ENCODE assay signal across 11 mouse cellular contexts in the genomic region with DNA sequence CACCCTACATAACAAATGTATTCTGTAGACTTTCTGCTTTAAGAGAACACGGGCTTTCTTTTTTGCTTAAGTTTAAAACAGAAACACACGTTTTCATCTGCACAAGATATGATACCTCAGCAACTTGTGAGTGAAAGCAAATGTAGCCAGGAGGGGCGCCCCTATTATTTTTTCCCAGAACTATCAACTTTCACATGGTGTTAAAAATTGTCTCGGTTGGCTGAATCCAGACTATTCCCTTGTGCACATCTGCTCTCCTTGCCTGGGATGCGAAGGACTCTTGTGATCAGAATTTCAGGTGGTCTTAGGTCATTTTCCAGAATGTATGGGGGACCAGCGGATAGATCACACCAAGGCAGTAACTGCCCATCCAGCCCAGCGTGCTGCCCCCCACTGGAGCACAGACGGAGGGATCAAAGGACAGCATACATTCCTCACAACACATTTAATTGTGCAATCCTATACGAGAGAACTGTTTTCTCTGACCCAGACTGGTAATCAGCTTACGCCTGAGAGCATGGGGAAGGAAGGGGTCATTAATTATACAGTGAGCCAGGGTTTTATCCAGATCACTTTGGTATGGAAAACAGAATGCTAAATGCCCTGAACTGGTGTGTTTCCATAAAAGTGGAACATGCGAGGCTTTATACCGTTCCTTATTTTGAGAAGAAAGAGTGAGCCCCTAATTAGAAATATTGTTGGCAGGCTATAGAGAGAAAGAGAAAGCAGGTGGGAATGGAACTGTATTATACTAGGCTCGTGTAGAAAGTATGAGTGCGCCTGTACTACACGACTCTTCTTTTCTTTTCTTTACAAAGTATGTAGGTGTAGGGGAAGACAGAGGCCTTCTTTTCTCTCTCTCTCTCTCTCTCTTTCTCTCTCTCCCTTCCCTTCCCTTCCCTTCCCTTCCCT.
DNase-seq lines count a peak whose midpoint lies in the region; ATAC-seq and TF ChIP-seq lines count a peak whose summit lies in the region.
"Had no signal": no experiment of that assay in that cellular context is flagged by ENCODE, and none has a peak within 500 bp of the region (broad histone marks: within the 10 kb centered on the region; RNA-seq: fewer than 3 reads in every experiment).

No protein-coding gene starts in this region.

- H3K9me3 ChIP-seq in hindbrain, embryonic 11.5 days (ENCODE audit: control insufficient read depth, low read length) = no peaks in the 10 kb centered on the region
- H3K9me3 ChIP-seq in hindbrain, postnatal 0 days (ENCODE audit: low read length) = no peaks in the 10 kb centered on the region
- no peaks in the 10 kb centered on the region for H3K9me3 ChIP-seq in embryonic facial prominence, embryonic 10.5 days
- no peaks in the 10 kb centered on the region for H3K9me3 ChIP-seq in hindbrain, embryonic 14.5 days (ENCODE audit: control insufficient read depth, low read length)
- no peaks in the 10 kb centered on the region for H3K9me3 ChIP-seq in midbrain, embryonic 15.5 days
- no peaks in the 10 kb centered on the region for H3K9me3 ChIP-seq in liver, embryonic 11.5 days (ENCODE audit: control insufficient read depth, low read length)

- no peaks in the 10 kb centered on the region for H3K27me3 ChIP-seq in hindbrain, embryonic 11.5 days (ENCODE audit: control insufficient read depth, insufficient read depth, low read length)
- no peaks in the 10 kb centered on the region for H3K27me3 ChIP-seq in hindbrain, postnatal 0 days (ENCODE audit: insufficient read depth, low read length)
- no peaks in the 10 kb centered on the region for H3K27me3 ChIP-seq in embryonic facial prominence, embryonic 10.5 days (replicated peaks; ENCODE audit: low read depth, poor library complexity, severe bottlenecking)
- no peaks in the 10 kb centered on the region for H3K27me3 ChIP-seq in hindbrain, embryonic 14.5 days (ENCODE audit: control insufficient read depth, insufficient read depth, low read length)
- H3K27me3 ChIP-seq in midbrain, embryonic 15.5 days (replicated peaks) = no peaks in the 10 kb centered on the region
- no peaks in the 10 kb centered on the region for H3K27me3 ChIP-seq in liver, embryonic 11.5 days (replicated peaks; ENCODE audit: control insufficient read depth, insufficient read depth, low read length)

- TF ChIP-seq CTCF in hindbrain, postnatal 0 days (IDR thresholded peaks at IDR 0.05; ENCODE audit: low read depth) = no peak

- H3K4me2 ChIP-seq in hindbrain, embryonic 11.5 days (replicated peaks; ENCODE audit: low read depth, low read length) = no peak overlapping the region
- H3K4me2 ChIP-seq in hindbrain, postnatal 0 days (ENCODE audit: low read depth, low read length) = no peak overlapping the region
- no peak overlapping the region for H3K4me2 ChIP-seq in hindbrain, embryonic 14.5 days (replicated peaks)
- H3K4me2 ChIP-seq in midbrain, embryonic 15.5 days = no peak overlapping the region
- H3K4me2 ChIP-seq in liver, embryonic 11.5 days = no peak overlapping the region

- peak; percentile 55; the same call in 1 of the 2 replicates for ATAC-seq in hindbrain, embryonic 11.5 days (ENCODE audit: low FRiP score)
- no peak for ATAC-seq in hindbrain, postnatal 0 days
- ATAC-seq in hindbrain, embryonic 14.5 days (ENCODE audit: low FRiP score) = peak; percentile 58; the same call in 1 of the 2 replicates
- peak; percentile 65; the same call in 1 of the 2 replicates for ATAC-seq in midbrain, embryonic 15.5 days (replicated peaks)
- ATAC-seq in liver, embryonic 11.5 days (replicated peaks; ENCODE audit: low FRiP score) = no peak

- H3K4me3 ChIP-seq in hindbrain, embryonic 11.5 days (ENCODE audit: low read depth, low read length) = no peak overlapping the region
- no peak overlapping the region for H3K4me3 ChIP-seq in hindbrain, postnatal 0 days (ENCODE audit: low read length)
- no peak overlapping the region for H3K4me3 ChIP-seq in embryonic facial prominence, embryonic 10.5 days
- H3K4me3 ChIP-seq in hindbrain, embryonic 14.5 days (replicated peaks; ENCODE audit: low read length) = no peak overlapping the region
- H3K4me3 ChIP-seq in midbrain, embryonic 15.5 days = no peak overlapping the region
- no peak overlapping the region for H3K4me3 ChIP-seq in liver, embryonic 11.5 days (ENCODE audit: low read depth, low read length)

- 47% methylated on average over 15 of the region's 15 CpGs for WGBS in hindbrain, embryonic 11.5 days
- 54% methylated on average over 15 of the region's 15 CpGs for WGBS in hindbrain, postnatal 0 days
- WGBS in embryonic facial prominence, embryonic 10.5 days = 44% methylated on average over 15 of the region's 15 CpGs
- 42% methylated on average over 15 of the region's 15 CpGs for WGBS in hindbrain, embryonic 14.5 days
- WGBS in midbrain, embryonic 15.5 days = 33% methylated on average over 15 of the region's 15 CpGs
- 70% methylated on average over 15 of the region's 15 CpGs for WGBS in liver, embryonic 11.5 days

- no peaks in the 10 kb centered on the region for H3K4me1 ChIP-seq in hindbrain, embryonic 11.5 days (replicated peaks; ENCODE audit: control insufficient read depth, insufficient read depth, low read length)
- H3K4me1 ChIP-seq in hindbrain, postnatal 0 days (ENCODE audit: insufficient read depth, low read length) = no peaks in the 10 kb centered on the region
- peaks cover 39% of the 10 kb centered on the region for H3K4me1 ChIP-seq in embryonic facial prominence, embryonic 10.5 days
- H3K4me1 ChIP-seq in hindbrain, embryonic 14.5 days (replicated peaks; ENCODE audit: control insufficient read depth, insufficient read depth, low read length) = 0 out of 2 replicates have a peak, but pooled peaks cover 6% of the 10 kb centered on the region
- peaks cover 11% of the 10 kb centered on the region for H3K4me1 ChIP-seq in midbrain, embryonic 15.5 days
- H3K4me1 ChIP-seq in liver, embryonic 11.5 days (replicated peaks; ENCODE audit: control insufficient read depth, insufficient read depth, low read length) = no peaks in the 10 kb centered on the region

- DNase-seq in hindbrain, embryonic 11.5 days (ENCODE audit: low spot score) = peak; percentile 25
- no peak for DNase-seq in hindbrain, postnatal 0 days (ENCODE audit: low spot score)
- peak; percentile 27 for DNase-seq in embryonic facial prominence, embryonic 10.5 days (ENCODE audit: low spot score)
- no peak for DNase-seq in hindbrain, embryonic 14.5 days (ENCODE audit: low spot score)
- DNase-seq in heart, adult 11 months = no peak
- no peak for DNase-seq in liver, embryonic 11.5 days (ENCODE audit: low spot score)
- no peak for DNase-seq in gastrocnemius, postnatal 10 days
- DNase-seq: cerebellum, adult 11 months; thymus, adult 18-20 months had no signal

- no peak overlapping the region for H3K27ac ChIP-seq in hindbrain, embryonic 11.5 days (ENCODE audit: low read depth, low read length)
- H3K27ac ChIP-seq in hindbrain, postnatal 0 days = no peak overlapping the region
- H3K27ac ChIP-seq in embryonic facial prominence, embryonic 10.5 days (replicated peaks) = peak overlapping the region; percentile 24; the same call in 1 of the 2 replicates
- H3K27ac ChIP-seq in hindbrain, embryonic 14.5 days = no peak overlapping the region
- no peak overlapping the region; the same call in 1 of the 2 replicates for H3K27ac ChIP-seq in midbrain, embryonic 15.5 days
- H3K27ac ChIP-seq in liver, embryonic 11.5 days (ENCODE audit: low read depth, low read length) = no peak overlapping the region

- H3K9ac ChIP-seq in hindbrain, embryonic 11.5 days (ENCODE audit: low read depth, low read length) = no peak overlapping the region
- H3K9ac ChIP-seq in hindbrain, postnatal 0 days (replicated peaks; ENCODE audit: low read length) = no peak overlapping the region
- no peak overlapping the region for H3K9ac ChIP-seq in hindbrain, embryonic 14.5 days
- H3K9ac ChIP-seq in midbrain, embryonic 15.5 days = no peak overlapping the region
- H3K9ac ChIP-seq in liver, embryonic 11.5 days (ENCODE audit: low read depth, low read length) = no peak overlapping the region

- no peaks in the 10 kb centered on the region for H3K36me3 ChIP-seq in hindbrain, embryonic 11.5 days (ENCODE audit: control insufficient read depth, insufficient read depth, low read length)
- no peaks in the 10 kb centered on the region for H3K36me3 ChIP-seq in hindbrain, postnatal 0 days (ENCODE audit: insufficient read depth, low read length)
- H3K36me3 ChIP-seq in embryonic facial prominence, embryonic 10.5 days (replicated peaks) = no peaks in the 10 kb centered on the region
- H3K36me3 ChIP-seq in hindbrain, embryonic 14.5 days (replicated peaks; ENCODE audit: control insufficient read depth, insufficient read depth) = no peaks in the 10 kb centered on the region
- no peaks in the 10 kb centered on the region for H3K36me3 ChIP-seq in midbrain, embryonic 15.5 days (replicated peaks)
- no peaks in the 10 kb centered on the region for H3K36me3 ChIP-seq in liver, embryonic 11.5 days (ENCODE audit: control insufficient read depth, insufficient read depth, low read length)
- H3K36me3 ChIP-seq: G1E had no signal

Comparison
In these comparisons a context has a peak if more than half of its experiments do, and no peak if none do; other contexts are left out.
1. ATAC-seq: peak in hindbrain, embryonic 11.5 days (single experiment), hindbrain, embryonic 14.5 days (single experiment) and midbrain, embryonic 15.5 days (single experiment); none in hindbrain, postnatal 0 days (single experiment) and liver, embryonic 11.5 days (single experiment).
2. DNase-seq: peak in hindbrain, embryonic 11.5 days (single experiment) and embryonic facial prominence, embryonic 10.5 days (single experiment); none in hindbrain, postnatal 0 days (single experiment), hindbrain, embryonic 14.5 days (single experiment), heart, adult 11 months (single experiment), liver, embryonic 11.5 days (single experiment) and gastrocnemius, postnatal 10 days (single experiment).